Mouse (Mus musculus) gastrocnemius, postnatal 4 days (tissue): ENCODE results near the gene Lima1. TPM values are rescaled to one million over a fixed set of nuclear protein-coding genes. Genes with fewer than 3 reads are reported as not detected.
A peak's percentile ranks its signal among the peaks of the same experiment; 100 is the strongest.

Source experiments
- DNase-seq, 2 experiments: peaks; one replicate each; pipeline ENCODE4 v3.0.0; 2021 to 2022; ENCODE audit warnings: low spot score in 2 of 2, mixed read lengths in 2 of 2
- total RNA-seq, 2 experiments: library from RNA; stranded (reverse); gene quantifications; 2 replicates each; pipeline ENCODE4 v1.2.3; 2021

Gene Lima1
- total RNA-seq, 2 experiments from 2014 or later, result 63.5 to 68.6 TPM

- no peak for DNase-seq
These were observed 106.5 kb downstream of the Lima1 start for GRCm38 (mm10) chr15:99768761-99769160.

DNA sequence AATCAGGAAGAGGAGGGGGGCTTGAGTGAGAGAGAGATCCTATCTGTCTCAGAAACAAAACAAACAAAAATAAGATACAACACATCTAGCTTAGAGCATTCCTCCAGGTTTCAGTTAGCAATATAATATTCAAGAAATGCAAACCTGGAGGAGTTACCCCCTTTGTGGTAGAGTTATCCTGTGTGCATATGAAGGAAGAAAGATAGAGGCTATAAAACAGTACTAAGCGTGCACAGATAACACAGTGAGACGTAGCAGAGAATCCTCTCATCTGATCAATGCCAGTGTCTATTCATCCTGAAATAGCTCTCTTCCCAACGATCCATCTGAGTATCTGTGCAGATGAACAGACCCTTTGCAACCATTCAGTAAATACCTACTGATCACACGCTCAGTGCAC, 107.8 kb downstream of the Lima1 start:
- DNase-seq, result no peak

DNA sequence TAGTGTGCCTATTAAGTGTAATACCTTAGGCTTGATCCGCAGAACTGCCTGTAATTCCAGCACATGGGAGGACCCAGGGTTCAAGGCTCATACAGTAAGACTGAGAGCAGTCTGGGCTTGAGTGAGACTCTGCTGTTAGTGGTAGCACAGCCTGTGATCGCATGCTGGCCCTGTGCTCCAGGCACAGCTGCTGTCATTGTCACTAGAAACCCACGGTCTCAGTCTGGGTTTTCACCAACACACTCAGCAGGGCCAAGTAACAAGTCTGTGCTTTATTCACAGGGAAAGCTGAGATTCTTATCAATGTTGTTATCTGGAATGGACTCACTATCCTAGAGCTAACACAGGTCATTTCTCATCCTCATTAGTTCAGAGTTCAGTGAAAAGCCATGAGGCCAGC, 121.1 kb downstream of the Lima1 start:
- DNase-seq, result no peak

DNA sequence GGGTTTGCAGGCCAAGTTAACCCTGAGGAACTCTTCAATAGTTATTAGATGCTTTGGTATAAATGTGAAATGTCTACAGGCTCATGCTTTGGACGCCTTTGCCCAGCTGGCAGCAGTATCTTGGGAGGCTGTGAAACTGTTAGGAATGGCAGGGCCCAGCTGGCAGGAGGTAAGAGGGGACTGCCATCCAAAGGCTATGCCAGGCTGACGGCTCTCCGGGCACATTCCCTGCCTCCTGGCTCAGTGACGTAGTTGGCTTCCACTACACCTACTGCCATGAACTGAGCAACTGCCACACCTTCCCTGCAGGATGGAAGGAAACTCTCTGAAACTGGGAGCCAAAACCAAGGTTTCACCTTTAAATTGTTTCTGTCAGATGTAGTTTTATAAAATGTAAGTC, 135.0 kb downstream of the Lima1 start:
- DNase-seq, result no peak

- DNase-seq, result no peak
These were observed 138.6 kb downstream of the Lima1 start for GRCm38 (mm10) chr15:99736675-99737074.

GRCm38 (mm10) chr15:99735631-99736030, 139.6 kb downstream of the Lima1 start:
- DNase-seq, result peak; percentile 100

- no peak for DNase-seq
These were observed 142.1 kb downstream of the Lima1 start for GRCm38 (mm10) chr15:99733186-99733585.

GRCm38 (mm10) chr15:99731678-99732077, 143.6 kb downstream of the Lima1 start:
- DNase-seq, result no peak

- no peak for DNase-seq
These were observed 144.1 kb downstream of the Lima1 start for GRCm38 (mm10) chr15:99731167-99731566.

DNA sequence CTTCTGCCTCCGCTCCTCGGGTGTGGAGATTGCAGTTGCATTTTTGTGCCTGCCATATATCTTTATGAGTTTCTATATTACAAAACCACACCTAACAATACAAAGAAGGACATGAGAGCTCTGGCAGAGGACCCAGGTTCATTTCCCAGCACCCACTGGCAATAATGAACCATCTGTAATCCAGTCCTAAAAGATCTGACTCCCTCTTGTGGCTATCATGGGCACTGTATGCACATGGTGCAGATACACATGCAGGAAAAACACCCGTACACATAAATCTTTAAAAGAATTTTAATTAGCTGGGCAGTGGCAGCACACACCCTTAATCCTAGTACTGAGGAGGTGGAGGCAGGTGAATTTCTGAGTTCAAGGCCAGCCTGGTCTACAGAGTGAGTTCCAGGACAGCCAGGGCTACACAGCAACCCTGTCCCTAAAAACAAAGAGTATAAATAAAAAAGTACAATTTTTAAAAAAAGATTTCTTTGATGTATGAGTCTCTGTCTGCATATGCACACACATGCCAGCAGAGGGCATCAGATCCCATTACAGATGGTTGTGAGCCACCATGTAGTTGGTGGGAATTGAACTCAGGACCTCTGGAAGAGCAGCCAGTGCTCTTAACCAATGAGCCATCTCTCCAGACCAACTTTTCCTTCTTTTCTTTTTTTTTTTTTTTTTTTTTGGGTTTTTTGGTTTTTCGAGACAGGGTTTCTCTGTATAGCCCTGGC, 146.0 kb downstream of the Lima1 start:
- no peak for DNase-seq

Other genes starting within 250 kb of the Lima1 start
- 10 to 100 TPM; 40.5 to 43.4 TPM for gene Racgap1, start 223.8 kb downstream of the Lima1 start, total RNA-seq
- gene Asic1, start 205.1 kb downstream of the Lima1 start, total RNA-seq, result 1 to 10 TPM in 1 of 2 experiments, under 1 TPM in 1; 0.91 to 1.9 TPM
- 10 to 100 TPM; 26.9 to 34.7 TPM for gene Smarcd1, start 173.3 kb downstream of the Lima1 start, total RNA-seq
- 1 to 10 TPM; 2.5 to 2.9 TPM for gene Gm17349, start 170.0 kb downstream of the Lima1 start, total RNA-seq
- gene Gpd1, start 157.9 kb downstream of the Lima1 start, total RNA-seq, result 100 to 1,000 TPM; 201 to 212 TPM
- gene Cox14, start 149.8 kb downstream of the Lima1 start, total RNA-seq, result 100 to 1,000 TPM; 125 to 144 TPM
- gene Cers5, start 102.6 kb downstream of the Lima1 start, total RNA-seq, result 10 to 100 TPM; 24.3 to 27.5 TPM
- under 1 TPM; 0.03 to 0.17 TPM for gene Fam186a, start 91.6 kb upstream of the Lima1 start, total RNA-seq
- gene Larp4, start 94.6 kb upstream of the Lima1 start, total RNA-seq, result 10 to 100 TPM; 44.9 to 57.4 TPM
- gene Dip2b, start 163.2 kb upstream of the Lima1 start, total RNA-seq, result 10 to 100 TPM; 25.6 to 25.9 TPM